Mouse (Mus musculus) mature B cell (primary cell): ENCODE measurements around the gene AU015836.
"Not testable (repeated sequence)": the region's sequence is repeated elsewhere in the genome, so short reads cannot be mapped to it uniquely, and the experiment has no call there.

Experiments
- in situ Hi-C: fragments of 300-500 bp; cut with MboI; formaldehyde crosslinking; loops from 2 replicates; pipeline ENCODE4 v1.14.3; 2019

AU015836 gene

DNA sequence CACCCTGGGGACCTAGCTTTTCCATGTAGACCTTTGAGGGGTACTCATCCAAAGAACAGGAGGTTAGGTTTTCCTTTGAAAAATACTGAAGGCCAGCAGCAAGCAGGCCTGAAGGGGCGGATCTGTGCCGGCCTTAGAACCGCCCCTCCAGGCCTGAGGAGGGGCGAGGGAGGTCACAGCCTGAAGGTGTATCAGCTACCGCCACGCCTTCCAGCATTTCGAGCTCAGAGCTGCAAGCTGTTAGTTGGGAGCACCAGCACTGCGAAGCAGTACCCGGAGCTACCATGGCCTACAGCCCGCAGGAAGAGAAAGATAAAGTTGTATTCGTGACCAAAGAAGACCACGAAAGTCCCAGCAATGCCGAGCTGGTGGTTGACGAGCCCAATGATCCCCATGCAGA lies at the start of gene AU015836:
TSS of gene AU015836 (plus strand) at position 216 of the 400 bp plus-strand sequence.
- in situ Hi-C loops = no loop called here

DNA sequence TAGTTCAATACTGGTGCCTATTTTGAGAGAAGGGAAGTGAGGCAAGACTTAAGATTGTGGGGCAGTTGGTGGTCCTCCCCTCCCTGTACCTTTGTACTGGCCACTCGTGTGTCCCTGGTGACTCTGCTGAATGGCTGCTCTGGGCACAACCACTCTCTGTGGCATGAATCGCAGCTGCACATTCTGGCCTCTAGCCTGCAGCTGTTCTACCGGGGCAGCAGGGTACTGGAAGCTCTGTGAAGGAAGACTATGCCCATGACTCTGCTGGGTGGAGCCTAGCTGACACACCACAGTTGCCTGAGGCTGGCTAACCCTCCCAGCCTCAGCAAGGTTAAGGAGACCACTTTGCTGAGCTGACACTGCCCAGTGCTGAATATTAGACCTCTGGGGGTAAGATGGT lies 49.4 kb upstream of the AU015836 start:
- in situ Hi-C loops = no loop called here

DNA sequence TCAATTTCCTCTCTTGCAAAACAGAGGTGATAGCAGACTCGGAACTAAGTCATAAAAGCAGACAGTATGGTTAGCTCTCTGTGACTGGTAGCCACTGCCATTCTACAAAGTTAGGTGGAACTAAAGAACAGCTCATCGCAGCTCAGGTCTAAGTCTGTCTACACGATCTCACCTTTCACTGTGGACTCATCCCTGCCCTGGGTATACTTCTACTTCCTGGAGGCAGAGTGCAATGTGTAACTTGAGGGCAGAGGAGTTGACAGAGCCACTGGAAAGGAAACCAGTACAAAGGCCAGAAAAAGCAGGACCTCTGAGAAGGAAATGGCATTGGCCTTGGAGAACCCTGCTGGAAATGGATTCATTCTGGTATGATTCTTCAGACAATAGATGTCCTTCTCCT lies 40.1 kb upstream of the AU015836 start:
- in situ Hi-C loops = no loop called here

DNA sequence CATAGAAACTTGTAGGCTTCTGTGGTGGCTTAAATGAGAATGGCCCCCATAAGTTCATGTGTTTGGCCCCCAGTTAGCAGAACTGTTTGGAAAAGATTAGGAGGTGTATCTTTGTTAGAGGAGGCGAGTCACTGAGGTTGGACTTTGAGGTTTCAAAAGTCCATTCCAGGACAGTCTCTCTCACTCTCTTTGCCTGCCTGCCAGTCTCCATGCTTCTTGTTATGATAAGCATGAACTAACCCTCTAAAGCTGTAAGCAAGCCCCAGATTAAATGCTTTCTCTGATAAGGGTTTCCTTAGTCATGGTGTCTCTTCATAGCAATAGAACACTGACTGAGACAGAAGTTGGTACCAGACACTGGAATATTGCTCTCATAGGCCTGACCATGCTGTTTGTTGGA lies 39.7 kb upstream of the AU015836 start:
- in situ Hi-C loops = no loop called here

DNA sequence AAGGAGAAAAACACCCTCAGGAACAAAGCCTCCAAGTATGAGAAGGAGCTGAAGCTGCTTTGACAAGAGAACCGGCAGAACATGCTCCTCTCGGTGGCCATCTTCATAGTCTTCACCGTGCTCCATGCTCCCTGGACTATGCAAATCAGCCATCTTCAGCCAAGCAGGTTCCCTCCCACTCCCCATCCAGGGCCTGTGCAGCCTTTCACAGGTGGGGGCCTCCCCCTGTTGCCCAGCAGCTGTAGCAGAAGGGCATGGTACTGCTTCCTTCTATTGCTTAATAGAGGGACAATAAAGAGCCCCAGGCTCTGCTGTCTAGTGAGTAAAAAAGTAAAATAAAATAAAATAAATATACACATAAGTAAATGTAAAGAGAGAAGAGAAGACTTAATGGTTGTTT lies 36.8 kb upstream of the AU015836 start:
- in situ Hi-C loops = no loop called here

DNA sequence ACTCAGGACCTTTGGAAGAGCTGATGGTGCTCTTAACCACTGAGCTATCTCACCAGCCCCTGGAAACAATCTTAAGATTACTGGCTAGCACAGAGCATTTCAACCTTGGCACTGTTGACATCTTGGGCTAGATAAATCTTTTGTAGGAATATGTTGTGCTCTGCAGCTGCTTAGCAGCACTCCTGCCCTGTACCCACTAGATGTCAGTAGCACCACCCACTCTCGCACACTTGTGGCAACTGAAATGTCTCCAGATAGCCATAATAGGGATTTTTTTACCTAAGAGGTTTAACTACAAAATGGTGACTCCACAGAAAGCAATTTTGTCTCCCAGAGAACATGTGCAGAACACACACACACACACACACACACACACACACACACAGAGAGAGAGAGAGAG lies 11.7 kb upstream of the AU015836 start:
- in situ Hi-C loops = no loop called here

DNA sequence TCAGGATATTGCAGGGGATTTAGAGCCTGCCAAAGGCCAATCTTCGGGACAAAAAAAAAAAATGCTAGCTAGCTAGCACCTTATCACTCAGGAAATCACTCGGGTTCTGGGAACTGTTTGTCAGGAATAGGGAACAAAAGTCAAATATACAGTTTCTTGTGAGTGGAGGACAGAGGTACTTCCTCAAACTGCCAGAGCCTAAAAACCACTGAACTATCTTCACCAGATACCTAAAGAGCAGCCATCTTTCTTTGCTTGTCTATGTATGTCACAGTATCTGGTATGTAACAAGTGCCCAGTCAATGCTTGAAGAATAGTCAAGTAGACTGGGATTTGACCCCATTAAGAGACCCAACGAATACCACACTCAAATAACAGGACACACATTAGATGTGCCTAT lies 10.0 kb upstream of the AU015836 start:
- in situ Hi-C loops = no loop called here

DNA sequence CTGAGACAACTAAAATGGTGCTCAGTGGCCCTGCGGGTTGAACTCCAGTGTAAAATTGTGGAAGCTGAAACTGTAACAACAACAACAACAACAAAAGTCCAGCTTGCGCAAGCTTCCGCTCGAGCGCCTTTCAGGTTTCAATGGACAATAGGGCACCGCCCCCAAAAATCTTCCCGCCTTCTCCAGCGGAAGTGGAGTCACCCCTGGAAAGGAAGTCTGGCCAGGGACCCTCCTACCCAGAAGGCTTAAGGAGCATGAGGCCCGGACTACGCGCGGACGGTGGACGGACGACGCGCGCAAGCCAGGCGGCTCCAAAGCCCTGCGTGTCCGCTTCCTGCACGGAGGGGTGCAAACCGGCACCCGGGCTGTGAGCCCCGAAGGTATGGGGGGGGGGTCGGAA lies 11.9 kb downstream of the AU015836 start:
- in situ Hi-C loops = no loop called here

DNA sequence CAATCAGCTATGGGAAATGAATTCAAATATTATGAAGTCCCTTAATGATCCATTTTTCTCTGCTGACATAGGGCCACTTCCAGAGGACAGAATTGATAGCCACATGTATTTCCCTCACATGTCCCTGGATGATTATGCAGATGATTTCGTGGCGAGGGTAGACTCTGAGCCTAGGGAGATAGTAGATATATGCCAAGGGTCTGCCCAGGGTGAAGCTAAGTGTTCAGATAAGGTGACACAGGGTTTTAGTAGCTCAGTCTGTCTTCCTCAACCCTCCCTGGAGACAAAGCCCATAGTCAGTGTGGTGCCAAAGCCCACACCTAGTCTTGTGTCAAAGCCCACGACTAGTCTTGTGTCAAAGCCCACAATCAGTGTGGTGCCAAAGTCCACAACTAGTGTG lies 13.7 kb downstream of the AU015836 start:
- in situ Hi-C loops = no loop called here

DNA sequence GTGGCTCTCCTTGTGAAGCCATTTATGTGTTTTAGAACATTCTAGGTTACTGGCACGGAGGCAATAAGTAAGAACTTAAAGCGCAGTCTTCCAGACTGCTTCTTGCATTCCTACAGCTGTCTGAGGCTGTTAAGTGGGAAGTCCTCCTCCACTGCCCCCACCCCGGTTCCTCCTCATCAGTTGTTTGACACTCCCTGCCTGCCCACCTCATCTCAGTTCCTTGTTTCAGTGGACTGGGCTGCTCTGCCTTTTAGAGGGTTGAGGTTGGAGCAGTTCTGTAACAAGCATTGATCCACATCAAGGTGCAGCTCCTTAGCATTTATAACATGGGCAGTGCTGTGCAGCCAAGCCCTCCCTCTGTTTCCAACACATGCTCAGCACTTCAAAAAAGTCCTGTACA lies 16.6 kb downstream of the AU015836 start:
- in situ Hi-C loops = not testable (repeated sequence)

DNA sequence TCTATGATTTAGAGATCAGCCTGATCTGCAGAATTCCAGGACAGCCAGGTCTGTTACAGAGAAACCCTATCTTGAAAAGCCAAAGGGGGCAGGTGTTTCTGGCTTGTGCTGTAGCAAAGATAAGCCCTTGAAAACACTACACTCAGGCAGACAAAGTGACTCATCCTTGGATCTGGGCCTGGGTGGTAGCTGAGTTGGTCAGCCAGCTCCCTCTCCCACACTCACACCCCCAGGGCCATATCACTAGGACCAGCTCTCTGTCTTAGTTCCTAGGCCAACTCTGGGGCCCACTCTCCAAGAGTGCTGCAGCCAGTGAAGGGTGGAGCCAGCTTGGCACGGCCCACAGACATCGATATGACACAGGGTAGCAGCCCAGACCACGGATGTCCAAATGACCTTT lies 38.5 kb downstream of the AU015836 start:
- in situ Hi-C loops = no loop called here

DNA sequence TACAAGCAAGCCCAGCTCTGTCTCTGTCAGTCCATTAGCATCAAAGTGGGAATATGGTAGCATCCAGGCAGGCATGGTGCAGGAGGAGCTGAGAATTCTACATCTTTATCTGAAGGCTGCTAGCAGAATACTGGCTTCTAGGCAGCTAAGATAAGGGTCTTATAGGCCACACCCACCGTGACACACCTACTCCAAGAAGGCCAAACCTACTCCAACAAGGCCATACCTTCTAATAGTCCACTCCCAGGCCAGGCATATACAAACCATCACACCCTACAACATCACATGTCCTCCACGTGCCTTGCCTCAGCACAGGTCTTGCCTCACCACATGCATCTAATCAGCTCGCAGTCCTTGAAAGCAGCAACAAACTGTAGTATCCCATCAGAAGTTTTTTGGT lies 41.0 kb downstream of the AU015836 start:
- in situ Hi-C loops = no loop called here

DNA sequence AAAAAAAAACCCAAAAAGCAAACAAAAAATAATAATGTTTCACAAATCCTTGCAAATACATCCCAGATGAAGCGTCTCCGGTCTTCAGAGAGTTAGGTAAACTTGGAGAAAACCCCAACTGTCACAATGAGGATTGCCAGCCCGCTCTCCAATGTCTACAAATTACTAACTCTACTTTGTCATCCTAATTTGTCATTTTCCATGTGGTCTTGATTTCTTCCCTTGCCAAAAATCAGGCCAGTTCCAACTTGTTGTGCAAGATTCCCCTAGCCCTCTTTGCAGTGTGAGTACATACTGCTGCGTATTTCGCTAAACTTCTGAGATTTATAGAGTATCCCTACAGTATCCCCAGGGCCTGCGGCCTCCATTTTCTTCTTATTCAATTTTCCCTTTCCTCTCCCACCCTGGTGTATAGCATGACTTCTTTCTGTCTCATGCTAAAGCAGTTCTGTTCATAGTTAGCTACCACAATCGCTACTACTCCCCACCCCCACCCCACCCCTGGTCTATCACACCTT lies 43.3 kb downstream of the AU015836 start:
- in situ Hi-C loops = no loop called here

DNA sequence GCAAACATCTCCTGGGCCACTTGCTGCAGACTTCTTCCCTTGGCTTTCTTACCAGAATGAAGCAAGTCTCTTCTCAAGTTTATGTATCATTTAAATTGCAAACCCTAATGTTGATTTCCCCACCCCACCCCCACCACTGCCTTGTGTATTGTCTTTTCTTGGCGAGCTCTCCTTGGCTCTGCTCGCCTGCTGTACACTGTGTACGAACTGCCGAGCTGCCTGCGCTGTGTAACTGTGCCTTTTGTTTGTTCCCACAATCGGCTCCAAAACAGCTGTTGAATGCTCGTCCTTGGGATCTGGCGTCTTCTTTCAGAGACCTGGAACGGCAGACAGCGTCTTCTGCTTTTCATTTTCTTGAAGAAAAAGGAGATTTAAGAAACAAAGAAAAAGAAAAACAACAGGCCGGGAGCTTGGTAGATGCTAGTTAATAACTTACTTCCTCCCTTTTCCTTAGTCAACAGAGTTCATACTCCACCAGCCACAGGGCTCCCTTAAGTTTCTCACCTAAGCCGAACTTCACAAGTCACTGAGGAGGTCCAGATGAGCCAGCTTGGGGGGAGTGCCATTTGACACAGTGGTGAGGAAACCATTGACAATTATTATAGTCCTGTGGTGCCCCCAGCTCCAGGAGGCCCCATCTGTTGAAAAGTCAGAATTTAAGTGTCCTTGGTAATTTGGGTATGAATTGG lies 44.2 kb downstream of the AU015836 start:
- in situ Hi-C loops = no loop called here

DNA sequence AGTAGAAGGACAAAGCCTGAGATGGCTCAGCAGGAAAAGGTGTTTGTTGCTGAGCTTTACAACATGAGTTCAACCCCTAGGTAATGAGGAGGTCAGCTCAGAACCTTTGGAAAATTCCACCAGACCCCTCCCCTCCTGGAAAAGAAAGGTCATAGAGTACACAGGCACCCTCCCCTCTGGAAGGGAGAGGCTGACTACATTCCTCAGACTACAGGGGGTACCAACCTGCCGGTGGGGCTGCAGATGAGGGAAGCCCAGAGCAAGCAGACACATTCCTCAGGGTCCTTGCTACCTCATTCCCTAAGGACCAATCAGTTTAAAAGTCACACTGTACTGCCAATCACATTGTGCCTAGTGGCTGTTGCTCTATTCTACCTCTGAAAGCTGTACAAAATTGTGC lies 48.4 kb downstream of the AU015836 start:
- in situ Hi-C loops = no loop called here

DNA sequence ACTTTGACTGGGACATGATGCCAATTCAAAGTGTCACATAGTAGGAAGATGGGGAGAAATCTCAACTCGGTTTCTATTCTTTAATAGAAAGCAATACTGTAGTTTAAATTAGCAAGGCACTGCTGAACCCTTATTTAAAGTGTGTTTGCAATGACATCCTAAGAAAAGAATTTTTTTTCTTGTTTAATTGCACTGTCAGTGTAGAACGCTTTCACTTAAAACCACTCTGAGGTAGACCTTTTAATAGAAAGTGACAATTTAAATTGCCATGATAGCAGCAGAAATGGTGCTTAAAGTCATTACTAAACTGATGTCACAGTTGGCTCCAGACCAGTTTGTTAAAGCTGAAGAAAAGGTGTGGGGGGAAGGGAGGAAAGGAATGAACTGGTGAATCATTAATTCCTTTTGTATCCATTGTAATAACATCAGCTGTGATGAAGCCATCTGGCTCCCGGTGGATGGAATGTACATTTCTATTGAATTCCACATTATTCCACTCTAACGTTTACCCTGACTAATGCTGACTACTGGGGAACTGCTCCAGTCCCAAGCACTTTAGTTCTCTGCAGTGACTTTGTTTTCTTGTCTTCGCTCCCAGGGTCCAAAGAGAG lies 53.9 kb downstream of the AU015836 start:
- in situ Hi-C loops = no loop called here
